Mouse (Mus musculus) CH12.LX (cell line): ENCODE measurements around the gene Cul4b. TPM values are rescaled to one million over a fixed set of nuclear protein-coding genes. Genes with fewer than 3 reads are reported as not detected.

Source experiments
- DNase-seq: peaks from one replicate; pipeline ENCODE4 v3.0.0-alpha.2; 2013; ENCODE audit errors: extremely low read depth
- H3K27ac ChIP-seq: 2 replicates; pipeline ENCODE4 v1.5.1; 2012; ENCODE audit warnings: low read depth, mild to moderate bottlenecking, control low read depth, moderate library complexity; ENCODE audit not compliant: insufficient read depth
- H3K27me3 ChIP-seq: replicated peaks from 2 replicates; pipeline ENCODE3; 2012; ENCODE audit warnings: inconsistent platforms
- H3K36me3 ChIP-seq, 2 experiments: replicated peaks in 1 of 2; 2 replicates each; pipeline versions ENCODE3 to v1.6.1; 2012; ENCODE audit warnings: inconsistent platforms in 1 of 2, low read length in 1 of 2, mild to moderate bottlenecking in 1 of 2, mixed read lengths in 1 of 2, moderate library complexity in 1 of 2; ENCODE audit not compliant: control insufficient read depth in 1 of 2, insufficient read depth in 1 of 2
- H3K4me1 ChIP-seq, 2 experiments: 2 replicates each; pipeline ENCODE4 v1.6.1; 2012; ENCODE audit warnings: inconsistent platforms in 1 of 2, moderate library complexity in 1 of 2; ENCODE audit not compliant: insufficient read depth in 2 of 2, control insufficient read depth in 1 of 2
- H3K4me2 ChIP-seq: 2 replicates; pipeline ENCODE4 v1.6.1; 2012; ENCODE audit warnings: low read depth, mild to moderate bottlenecking, control low read depth; ENCODE audit not compliant: poor library complexity, insufficient read depth, severe bottlenecking
- H3K4me3 ChIP-seq, 3 experiments: fragments of 150-350 bp in 1 of 3; sonication (generic) in 1 of 3; replicated peaks in 1 of 3; 2 replicates each; pipeline versions ENCODE3 to v1.5.1; 2011 to 2012; ENCODE audit warnings: low read depth in 2 of 3, low read length in 2 of 3, mild to moderate bottlenecking in 2 of 3, moderate library complexity in 2 of 3, control low read depth in 1 of 3, improper control_type of control experiment in 1 of 3, inconsistent platforms in 1 of 3, mixed read lengths in 1 of 3; ENCODE audit not compliant: poor library complexity in 1 of 3
- H3K79me2 ChIP-seq: replicated peaks from 2 replicates; pipeline ENCODE4 v1.6.1; 2012; ENCODE audit warnings: mild to moderate bottlenecking, moderate library complexity; ENCODE audit not compliant: control insufficient read depth, poor library complexity, insufficient read depth, severe bottlenecking; ENCODE audit errors: extremely low read depth
- H3K9ac ChIP-seq: 2 replicates; pipeline ENCODE4 v1.6.1; 2012; ENCODE audit warnings: low read depth, mild to moderate bottlenecking, control low read depth, moderate library complexity; ENCODE audit not compliant: insufficient read depth
- H3K9me3 ChIP-seq: replicated peaks from 2 replicates; pipeline ENCODE3; 2012; ENCODE audit warnings: low read length, inconsistent platforms, mixed read lengths
- BHLHE40 ChIP-seq: IDR thresholded peaks from 2 replicates; pipeline ENCODE4 v1.6.1; 2011; ENCODE audit warnings: mild to moderate bottlenecking, low read depth, low read length, improper control_type of control experiment
- CHD2 ChIP-seq: IDR thresholded peaks from 2 replicates; pipeline ENCODE4 v1.6.1; 2011; ENCODE audit warnings: low read length, improper control_type of control experiment
- E2F4 ChIP-seq: IDR thresholded peaks from 2 replicates; pipeline ENCODE4 v1.6.1; 2011; ENCODE audit warnings: low read depth, low read length, improper control_type of control experiment; ENCODE audit not compliant: insufficient replicate concordance
- ELF1 ChIP-seq: IDR thresholded peaks from 2 replicates; pipeline ENCODE4 v1.6.1; 2014; ENCODE audit warnings: low read depth, mild to moderate bottlenecking, inconsistent platforms, low read length, improper control_type of control experiment
- ETS1 ChIP-seq: conservative IDR thresholded peaks from 2 replicates; pipeline ENCODE4 v1.6.1; 2012; ENCODE audit warnings: low read depth, mild to moderate bottlenecking, inconsistent platforms, low read length, improper control_type of control experiment, moderate library complexity
- HCFC1 ChIP-seq: IDR thresholded peaks from 2 replicates; pipeline ENCODE4 v1.6.1; 2012; ENCODE audit warnings: low read depth, mild to moderate bottlenecking, inconsistent platforms, low read length, improper control_type of control experiment
- IRF4 ChIP-seq: IDR thresholded peaks from 2 replicates; pipeline ENCODE4 v1.6.1; 2014; ENCODE audit warnings: low read depth, mild to moderate bottlenecking, inconsistent platforms, low read length, improper control_type of control experiment
- JUN ChIP-seq: IDR thresholded peaks from 2 replicates; pipeline ENCODE4 v1.6.1; 2011; ENCODE audit warnings: low read depth, mild to moderate bottlenecking, low read length, improper control_type of control experiment, moderate library complexity; ENCODE audit not compliant: insufficient read depth
- JUND ChIP-seq: conservative IDR thresholded peaks from 2 replicates; pipeline ENCODE4 v1.6.1; 2011; ENCODE audit warnings: low read depth, low read length, improper control_type of control experiment
- KAT2A ChIP-seq: IDR thresholded peaks from 2 replicates; pipeline ENCODE4 v1.6.1; 2012; ENCODE audit warnings: low read length, improper control_type of control experiment, inconsistent platforms; ENCODE audit not compliant: insufficient replicate concordance
- MAX ChIP-seq: IDR thresholded peaks from 2 replicates; pipeline ENCODE4 v1.6.1; 2011; ENCODE audit warnings: low read length, improper control_type of control experiment
- MAZ ChIP-seq: IDR thresholded peaks from 2 replicates; pipeline ENCODE4 v1.6.1; 2012; ENCODE audit warnings: low read depth, mild to moderate bottlenecking, inconsistent platforms, low read length, improper control_type of control experiment, moderate library complexity
- MEF2A ChIP-seq: IDR thresholded peaks from 2 replicates; pipeline ENCODE4 v1.6.1; 2014; ENCODE audit warnings: low read depth, mild to moderate bottlenecking, inconsistent platforms, low read length, improper control_type of control experiment, borderline replicate concordance
- MXI1 ChIP-seq: IDR thresholded peaks from 2 replicates; pipeline ENCODE4 v1.6.1; 2011; ENCODE audit warnings: mild to moderate bottlenecking, low read depth, low read length, improper control_type of control experiment
- MYC ChIP-seq: IDR thresholded peaks from 2 replicates; pipeline ENCODE4 v1.6.1; 2011; ENCODE audit warnings: low read depth, mild to moderate bottlenecking, improper control_type of control experiment, low read length
- NELFE ChIP-seq: IDR thresholded peaks from 2 replicates; pipeline ENCODE4 v1.6.1; 2011; ENCODE audit warnings: low read depth, low read length, improper control_type of control experiment
- NRF1 ChIP-seq: IDR thresholded peaks from 2 replicates; pipeline ENCODE4 v1.6.1; 2014; ENCODE audit warnings: low read depth, mild to moderate bottlenecking, inconsistent platforms, low read length, improper control_type of control experiment, moderate library complexity
- POLR2A ChIP-seq: IDR thresholded peaks from 2 replicates; pipeline ENCODE4 v1.6.1; 2011; ENCODE audit warnings: low read depth, mild to moderate bottlenecking, improper control_type of control experiment, low read length
- RCOR1 ChIP-seq: conservative IDR thresholded peaks from 2 replicates; pipeline ENCODE4 v1.6.1; 2012; ENCODE audit warnings: low read depth, mild to moderate bottlenecking, inconsistent platforms, low read length, improper control_type of control experiment
- SMC3 ChIP-seq: IDR thresholded peaks from 2 replicates; pipeline ENCODE4 v1.6.1; 2011; ENCODE audit warnings: low read depth, low read length, improper control_type of control experiment
- TCF12 ChIP-seq: IDR thresholded peaks from 2 replicates; pipeline ENCODE4 v1.6.1; 2014; ENCODE audit warnings: low read depth, mild to moderate bottlenecking, inconsistent platforms, low read length, improper control_type of control experiment
- UBTF ChIP-seq: IDR thresholded peaks from 2 replicates; pipeline ENCODE4 v1.6.1; 2012; ENCODE audit warnings: low read depth, mild to moderate bottlenecking, inconsistent platforms, low read length, improper control_type of control experiment, moderate library complexity
- USF1 ChIP-seq: IDR thresholded peaks from 2 replicates; pipeline ENCODE4 v1.6.1; 2014; ENCODE audit warnings: low read depth, mild to moderate bottlenecking, inconsistent platforms, low read length, improper control_type of control experiment
- USF2 ChIP-seq: conservative IDR thresholded peaks from 2 replicates; pipeline ENCODE4 v1.6.1; 2011; ENCODE audit warnings: low read depth, low read length, improper control_type of control experiment
- ZNF384 ChIP-seq: IDR thresholded peaks from 2 replicates; pipeline ENCODE4 v1.6.1; 2012; ENCODE audit warnings: low read depth, low read length, improper control_type of control experiment, inconsistent platforms
- dilution Hi-C: fragments of 300-500 bp; cut with MboI; formaldehyde crosslinking; loops from 2 replicates; pipeline ENCODE4 v1.14.3; 2020; ENCODE audit warnings: low sequenced_read_pairs; ENCODE audit not compliant: extremely low pct_unique_long_range_greater_than_20kb, extremely low pct_ligation_motif_present
- in situ Hi-C: fragments of 300-500 bp; cut with MboI; formaldehyde crosslinking; loops from 3 replicates; pipeline ENCODE4 v1.14.3; 2019; ENCODE audit warnings: low sequenced_read_pairs, low pct_ligation_motif_present, low pct_unique_long_range_greater_than_20kb, mixed read lengths
- polyA plus RNA-seq: library from polyadenylated mRNA; unstranded; fragments of >175 nt; gene quantifications from 2 replicates; pipeline ENCODE4 v1.2.1, GENCODE M21; 2012; ENCODE audit warnings: low read depth; ENCODE audit not compliant: insufficient read length
- total RNA-seq, 2 experiments: library from RNA; depleted of rRNA; stranded (reverse); fragments of 300-350 nt in 1 of 2; fragments of >200 nt in 1 of 2; gene quantifications; 2 replicates each; pipeline ENCODE4 v1.2.3; 2012 to 2014

Cul4b gene
- total and polyA plus RNA-seq, 3 experiments, result 17.6 to 37.6 (median 34.7) TPM

- H3K4me2 ChIP-seq, result 0 out of 2 replicates have a peak overlapping the region, but pooled peaks have one; percentile 13
- no peak overlapping the region for H3K27ac ChIP-seq
- dilution Hi-C loops (no loop called here), in situ Hi-C loops (no loop called here)
- peaks cover 18% of the 10 kb centered on the region for H3K79me2 ChIP-seq
- peak overlapping the region; percentile 50 to 66 (median 57) for H3K4me3 ChIP-seq
- H3K4me1 ChIP-seq, result no peaks in the 10 kb centered on the region
- TF ChIP-seq POLR2A (0 out of 2 replicates have a peak, but pooled peaks have one; percentile 25), RCOR1 (no peak), KAT2A (no peak), MEF2A (no peak), SMC3 (no peak)
- TF ChIP-seq, all 38 proteins: peak for 1
- peaks cover 0 to 10% of the 10 kb centered on the region in 2 experiments for H3K36me3 ChIP-seq
- no peak for DNase-seq
- H3K27me3 ChIP-seq, result no peaks in the 10 kb centered on the region
- H3K9ac ChIP-seq, result peak overlapping the region; percentile 76
- no peaks in the 10 kb centered on the region for H3K9me3 ChIP-seq
These were observed 10.8 kb downstream of the Cul4b start for GRCm38 (mm10) chrX:38565176-38565542.

GRCm38 (mm10) chrX:38564542-38565175 is 11.3 kb downstream of the Cul4b start:
- dilution Hi-C loops (no loop called here), in situ Hi-C loops (no loop called here)
- Histone ChIP-seq H3K27ac (peak overlapping the region; percentile 50), H3K4me2 (no peak overlapping the region), H3K27me3 (no peaks in the 10 kb centered on the region), H3K36me3 (peaks cover 0 to 10% of the 10 kb centered on the region in 2 experiments), H3K9ac (peak overlapping the region; percentile 78), H3K9me3 (no peaks in the 10 kb centered on the region), H3K79me2 (peaks cover 18% of the 10 kb centered on the region), H3K4me3 (peak overlapping the region; percentile 54 to 76 (median 63)), H3K4me1 (peaks cover 0 to 1% of the 10 kb centered on the region in 2 experiments; a peak in 1 of 4 replicates)
- peak; percentile 77 for DNase-seq
- TF ChIP-seq MAZ (no peak; the same call in 1 of the 2 replicates), SMC3 (no peak), UBTF (no peak), TCF12 (peak; percentile 41; the same call in 1 of the 2 replicates), NRF1 (peak; percentile 54), JUN (no peak), MEF2A (peak; percentile 46; the same call in 1 of the 2 replicates), NELFE (peak; percentile 26), ETS1 (no peak), MXI1 (peak; percentile 51; the same call in 1 of the 2 replicates), RCOR1 (no peak), KAT2A (0 out of 2 replicates have a peak, but pooled peaks have one; percentile 20), CHD2 (peak; percentile 73; the same call in 1 of the 2 replicates), ELF1 (peak; percentile 75), MYC (0 out of 2 replicates have a peak, but pooled peaks have one; percentile 22), JUND (no peak), HCFC1 (peak; percentile 56; the same call in 1 of the 2 replicates), USF2 (peak; percentile 56), POLR2A (peak; percentile 57; the same call in 1 of the 2 replicates), BHLHE40 (peak; percentile 88), E2F4 (no peak), ZNF384 (no peak), USF1 (peak; percentile 84), MAX (peak; percentile 54; the same call in 1 of the 2 replicates), IRF4 (no peak)
